Mouse (Mus musculus): ENCODE measurements around the gene Fadd.

DNA sequence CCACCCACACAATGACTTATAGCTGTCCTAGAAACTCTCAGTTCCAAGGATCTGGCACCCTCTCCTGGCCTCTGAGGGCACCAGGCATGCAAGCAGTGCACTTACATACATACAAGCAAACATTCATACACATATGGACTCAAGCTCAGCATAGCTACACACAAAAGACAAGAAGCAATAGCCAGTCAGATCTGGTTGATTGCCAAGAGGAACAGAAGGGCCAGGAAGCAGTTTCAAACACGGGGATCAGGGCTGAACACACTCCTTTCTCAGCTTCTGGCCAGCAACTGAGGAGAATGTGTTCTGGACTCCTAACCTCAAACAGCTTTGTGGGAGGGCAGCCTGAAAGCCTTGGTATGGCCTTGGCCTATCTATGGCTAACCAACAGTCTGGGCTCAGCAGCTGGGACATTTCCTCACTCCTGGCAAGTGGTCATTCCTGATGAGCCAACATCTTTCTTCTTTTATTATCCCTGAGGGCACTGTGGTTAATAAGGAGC lies 54.5 kb downstream of the Fadd start:
- TF ChIP-seq CTCF (IDR thresholded peaks at IDR 0.05; ENCODE audit: low read depth) = peak; percentile 56
- no peak for TF ChIP-seq EP300 (IDR thresholded peaks at IDR 0.05; ENCODE audit: low read depth)

Data from liver, embryonic 14.5 days (tissue).